Mouse (Mus musculus): ENCODE measurements around the gene Adam15.

DNA sequence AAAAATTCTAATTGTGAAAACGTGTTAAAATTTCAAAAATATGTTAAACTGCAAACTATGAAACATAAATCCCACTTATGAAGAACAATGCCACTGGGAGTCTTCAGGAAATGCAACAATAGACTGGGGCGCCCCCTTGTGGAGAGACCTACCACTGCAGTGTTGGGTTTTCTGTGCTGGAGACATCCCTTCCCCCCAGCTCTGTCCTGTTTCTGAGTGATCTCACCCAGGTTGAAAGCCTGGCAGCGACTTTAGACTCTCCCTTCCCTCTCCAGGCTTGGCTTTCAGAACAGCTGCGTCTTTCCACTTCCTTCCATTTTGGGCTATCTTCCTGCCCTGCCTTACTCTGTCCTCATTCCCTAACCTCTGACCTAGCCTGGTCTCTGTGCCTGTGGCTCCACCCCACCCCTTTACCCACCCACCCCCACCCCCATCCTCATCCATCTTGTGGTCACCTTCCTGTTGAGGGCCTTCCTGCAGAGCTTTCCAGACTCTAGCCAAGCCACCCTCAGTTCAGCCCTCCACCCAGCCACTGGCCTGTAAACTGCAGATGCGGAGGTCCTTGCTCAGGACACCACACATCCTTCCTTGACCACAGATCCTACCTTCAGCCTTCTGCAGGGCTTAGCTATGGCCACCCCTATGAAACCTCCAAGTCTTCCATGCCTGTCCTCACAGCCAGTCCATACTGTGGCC lies 5.2 kb upstream of the Adam15 start:
- TF ChIP-seq TAL1 (IDR thresholded peaks at IDR 0.05; ENCODE audit: low read length): no peak
- TF ChIP-seq MXI1 (IDR thresholded peaks at IDR 0.05; ENCODE audit: low read depth, low read length): no peak

Measured in MEL (cell line).